Mouse (Mus musculus): ENCODE data around the gene Prl8a6.

DNA sequence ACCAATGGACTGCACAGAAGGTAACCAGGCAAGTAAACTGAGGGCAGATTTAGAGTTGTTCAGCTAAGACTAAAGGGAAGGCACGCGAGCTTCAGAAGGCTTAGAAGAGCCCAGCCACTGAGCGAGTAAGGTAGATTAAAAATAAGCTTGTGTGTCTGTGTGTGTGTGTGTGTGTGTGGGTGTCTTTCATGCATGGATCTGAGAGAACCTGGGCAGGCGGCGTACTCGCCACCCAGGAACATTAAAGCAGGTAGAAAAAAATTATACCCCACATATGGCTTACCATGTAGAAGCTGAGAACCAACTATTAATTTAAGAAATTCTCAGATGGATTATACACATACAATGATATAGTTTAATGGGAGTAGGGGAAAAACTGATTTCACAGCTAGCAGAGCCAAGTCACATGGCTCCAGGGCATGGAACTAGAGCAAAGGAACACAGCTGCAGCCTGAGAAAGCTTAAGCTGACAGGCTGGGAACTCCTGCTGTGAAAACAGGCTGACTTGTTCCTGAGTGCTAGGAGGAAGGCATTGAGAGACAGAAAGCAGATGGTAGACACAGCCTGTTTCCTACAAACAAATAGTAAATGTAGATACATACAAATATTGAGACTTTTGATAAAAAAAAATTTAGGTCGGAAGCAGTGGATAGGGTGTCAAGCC is 39.3 kb downstream of the Prl8a6 start:
- TF ChIP-seq CTCF (IDR thresholded peaks at IDR 0.05; ENCODE audit: low read depth): no peak
- TF ChIP-seq EP300 (IDR thresholded peaks at IDR 0.05; ENCODE audit: low read depth): no peak
